In genomic region chr7:99248157-99248742, GRCm38 (mm10) we compare ENCODE assay signal across 23 mouse cellular contexts. TPM values are rescaled to one million over a fixed set of nuclear protein-coding genes. Genes with fewer than 3 reads are reported as not detected.
A peak's percentile ranks its signal among the peaks of the same experiment; 100 is the strongest.
DNase-seq lines count a peak whose midpoint lies in the region; ATAC-seq lines count a peak whose summit lies in the region.
"Had no signal": no experiment of that assay in that cellular context is flagged by ENCODE, and none has a peak within 500 bp of the region (broad histone marks: within the 10 kb centered on the region; RNA-seq: fewer than 3 reads in every experiment).

No protein-coding gene starts in this region.

- no peak overlapping the region for H3K4me3 ChIP-seq in embryonic facial prominence, embryonic 11.5 days (ENCODE audit: low read depth, low read length)
- no peak overlapping the region for H3K4me3 ChIP-seq in embryonic facial prominence, embryonic 10.5 days
- H3K4me3 ChIP-seq in midbrain, embryonic 13.5 days (replicated peaks) = no peak overlapping the region
- H3K4me3 ChIP-seq in midbrain, embryonic 11.5 days (ENCODE audit: low read depth, low read length) = no peak overlapping the region
- H3K4me3 ChIP-seq in neural tube, embryonic 15.5 days (replicated peaks) = no peak overlapping the region
- H3K4me3 ChIP-seq: erythroblast, embryonic 14.5 days had no signal

- ATAC-seq in embryonic facial prominence, embryonic 11.5 days (replicated peaks; ENCODE audit: insufficient number of reproducible peaks, low FRiP score, low TSS enrichment, low read depth) = no peak
- ATAC-seq in midbrain, embryonic 13.5 days = no peak
- no peak for ATAC-seq in midbrain, embryonic 11.5 days (ENCODE audit: low FRiP score)
- peak; percentile 70 for ATAC-seq in granulocyte monocyte progenitor cell, adult 5-6 weeks (replicated peaks; ENCODE audit: poor library complexity, severe bottlenecking)
- ATAC-seq in neural tube, embryonic 15.5 days (ENCODE audit: low FRiP score) = no peak
- ATAC-seq: intestine, embryonic 16.5 days had no signal

- H3K9me3 ChIP-seq in embryonic facial prominence, embryonic 11.5 days (replicated peaks; ENCODE audit: control insufficient read depth, low read length) = no peaks in the 10 kb centered on the region
- no peaks in the 10 kb centered on the region for H3K9me3 ChIP-seq in embryonic facial prominence, embryonic 10.5 days
- H3K9me3 ChIP-seq in midbrain, embryonic 13.5 days = no peaks in the 10 kb centered on the region
- no peaks in the 10 kb centered on the region for H3K9me3 ChIP-seq in midbrain, embryonic 11.5 days (ENCODE audit: control insufficient read depth, low read length)
- no peaks in the 10 kb centered on the region for H3K9me3 ChIP-seq in neural tube, embryonic 15.5 days (replicated peaks)
- H3K9me3 ChIP-seq: hindbrain, embryonic 10.5 days had no signal

- 27% methylated on average over 5 of the region's 5 CpGs for WGBS in embryonic facial prominence, embryonic 11.5 days
- WGBS in embryonic facial prominence, embryonic 10.5 days = 36% methylated on average over 5 of the region's 5 CpGs
- 45% methylated on average over 5 of the region's 5 CpGs for WGBS in midbrain, embryonic 13.5 days
- WGBS in midbrain, embryonic 11.5 days = 43% methylated on average over 5 of the region's 5 CpGs
- WGBS in neural tube, embryonic 15.5 days = 47% methylated on average over 5 of the region's 5 CpGs

- no peak overlapping the region for H3K4me2 ChIP-seq in embryonic facial prominence, embryonic 11.5 days (ENCODE audit: low read depth, low read length)
- peak overlapping the region; percentile 65; the same call in 1 of the 2 replicates for H3K4me2 ChIP-seq in midbrain, embryonic 13.5 days (replicated peaks)
- no peak overlapping the region for H3K4me2 ChIP-seq in midbrain, embryonic 11.5 days
- H3K4me2 ChIP-seq in neural tube, embryonic 15.5 days = peak overlapping the region; percentile 77; the same call in 1 of the 2 replicates

- 0 out of 2 replicates have a peak, but pooled peaks cover 3% of the 10 kb centered on the region for H3K27me3 ChIP-seq in embryonic facial prominence, embryonic 11.5 days (ENCODE audit: control insufficient read depth, insufficient read depth, low read length)
- peaks cover 42% of the 10 kb centered on the region for H3K27me3 ChIP-seq in embryonic facial prominence, embryonic 10.5 days (replicated peaks; ENCODE audit: low read depth, poor library complexity, severe bottlenecking)
- peaks cover 17% of the 10 kb centered on the region for H3K27me3 ChIP-seq in midbrain, embryonic 13.5 days
- H3K27me3 ChIP-seq in midbrain, embryonic 11.5 days (ENCODE audit: control insufficient read depth, insufficient read depth, low read length) = peaks cover 9% of the 10 kb centered on the region
- H3K27me3 ChIP-seq in neural tube, embryonic 15.5 days (replicated peaks) = peaks cover 12% of the 10 kb centered on the region

- H3K9ac ChIP-seq in embryonic facial prominence, embryonic 11.5 days (replicated peaks; ENCODE audit: low read length) = no peak overlapping the region
- no peak overlapping the region for H3K9ac ChIP-seq in midbrain, embryonic 13.5 days (replicated peaks)
- H3K9ac ChIP-seq in midbrain, embryonic 11.5 days (ENCODE audit: low read length) = no peak overlapping the region
- H3K9ac ChIP-seq in neural tube, embryonic 15.5 days (replicated peaks) = no peak overlapping the region

- H3K27ac ChIP-seq in embryonic facial prominence, embryonic 11.5 days (replicated peaks; ENCODE audit: low read depth, low read length) = no peak overlapping the region
- H3K27ac ChIP-seq in embryonic facial prominence, embryonic 10.5 days (replicated peaks) = no peak overlapping the region
- no peak overlapping the region for H3K27ac ChIP-seq in midbrain, embryonic 13.5 days
- no peak overlapping the region for H3K27ac ChIP-seq in midbrain, embryonic 11.5 days (ENCODE audit: low read depth, low read length)
- no peak overlapping the region for H3K27ac ChIP-seq in neural tube, embryonic 15.5 days (replicated peaks)
- H3K27ac ChIP-seq: gastrocnemius, adult 2 months; kidney, postnatal 0 days; layer of hippocampus, adult 2 months had no signal

- H3K4me1 ChIP-seq in embryonic facial prominence, embryonic 11.5 days (ENCODE audit: control insufficient read depth, insufficient read depth, low read length) = no peaks in the 10 kb centered on the region
- H3K4me1 ChIP-seq in embryonic facial prominence, embryonic 10.5 days = peaks cover 20% of the 10 kb centered on the region
- H3K4me1 ChIP-seq in midbrain, embryonic 13.5 days (replicated peaks) = 0 out of 2 replicates have a peak, but pooled peaks cover 6% of the 10 kb centered on the region
- H3K4me1 ChIP-seq in midbrain, embryonic 11.5 days (ENCODE audit: control insufficient read depth, insufficient read depth, low read length) = no peaks in the 10 kb centered on the region; the same call in 1 of the 2 replicates
- peaks cover 9% of the 10 kb centered on the region for H3K4me1 ChIP-seq in neural tube, embryonic 15.5 days

- DNase-seq in embryonic facial prominence, embryonic 11.5 days (ENCODE audit: low spot score) = peak; percentile 60
- DNase-seq in embryonic facial prominence, embryonic 10.5 days (ENCODE audit: low spot score) = no peak
- no peak for DNase-seq in midbrain, embryonic 11.5 days (ENCODE audit: low spot score, missing footprints)
- no peak for DNase-seq in layer of hippocampus, adult 9-10 months (ENCODE audit: low spot score)
- DNase-seq in layer of hippocampus, adult 9-11 months = no peak
- DNase-seq: adrenal gland, postnatal 10 days; cerebellum, adult 11-12 months; gastrocnemius, adult 2 months; heart, adult 18-20 months; lung, embryonic 14.5 days; retina, postnatal 1 day had no signal

- no peaks in the 10 kb centered on the region for H3K36me3 ChIP-seq in embryonic facial prominence, embryonic 11.5 days (replicated peaks; ENCODE audit: control insufficient read depth, insufficient read depth, low read depth, low read length)
- H3K36me3 ChIP-seq in embryonic facial prominence, embryonic 10.5 days (replicated peaks) = no peaks in the 10 kb centered on the region
- no peaks in the 10 kb centered on the region for H3K36me3 ChIP-seq in midbrain, embryonic 13.5 days
- no peaks in the 10 kb centered on the region for H3K36me3 ChIP-seq in midbrain, embryonic 11.5 days (ENCODE audit: control insufficient read depth, insufficient read depth, low read length)
- H3K36me3 ChIP-seq in neural tube, embryonic 15.5 days = no peaks in the 10 kb centered on the region
- H3K36me3 ChIP-seq: hindbrain, embryonic 10.5 days had no signal

RNA-seq across cellular contexts. Expression of gene Mogat2, which starts 9.8 kb away (rescaled TPM):
- polyA plus RNA-seq in embryonic facial prominence, embryonic 11.5 days (2014; fragmentation: Nextera tagmentation; extraction: Ambion mirVana) = 12.5 and 14.7 TPM in 2 replicates
- 38.5 and 46.1 TPM in 2 replicates for polyA plus RNA-seq in embryonic facial prominence, embryonic 10.5 days (2016; fragmentation: Nextera tagmentation; extraction: Ambion mirVana)
- 2.2 and 3.0 TPM in 2 replicates for polyA plus RNA-seq in midbrain, embryonic 13.5 days (2015; fragmentation: Nextera tagmentation; extraction: Ambion mirVana)
- polyA plus RNA-seq in midbrain, embryonic 11.5 days (2014; fragmentation: Nextera tagmentation; extraction: Ambion mirVana) = 10.1 and 13.0 TPM in 2 replicates
- total RNA-seq in granulocyte monocyte progenitor cell, adult 5-6 weeks (2014; fragmentation: Nextera tagmentation) = 1.5 and 6.2 TPM in 2 replicates
- total RNA-seq in granulocyte monocyte progenitor cell, adult 5-6 weeks (2017) = 3.6 and 4.8 TPM in 2 replicates
- 1.1 and 4.1 TPM in 2 replicates for polyA plus RNA-seq in neural tube, embryonic 15.5 days (2015; fragmentation: Nextera tagmentation; extraction: Ambion mirVana)
- total RNA-seq: gastrocnemius, adult 2 months; heart, adult 18-20 months; layer of hippocampus, adult 2 months; neutrophil, adult 5-6 weeks had no signal
- polyA plus RNA-seq: erythroblast, embryonic 14.5 days; testis, adult 2 months had no signal

RNA-seq across cellular contexts. Expression of gene Map6, which starts 19.0 kb away (rescaled TPM):
- 8.9 and 11.5 TPM in 2 replicates for polyA plus RNA-seq in embryonic facial prominence, embryonic 11.5 days (2014; fragmentation: Nextera tagmentation; extraction: Ambion mirVana)
- polyA plus RNA-seq in embryonic facial prominence, embryonic 10.5 days (2016; fragmentation: Nextera tagmentation; extraction: Ambion mirVana) = 10.2 and 13.4 TPM in 2 replicates
- 102 and 106 TPM in 2 replicates for polyA plus RNA-seq in midbrain, embryonic 13.5 days (2015; fragmentation: Nextera tagmentation; extraction: Ambion mirVana)
- 38.8 and 43.1 TPM in 2 replicates for polyA plus RNA-seq in midbrain, embryonic 11.5 days (2014; fragmentation: Nextera tagmentation; extraction: Ambion mirVana)
- total RNA-seq in granulocyte monocyte progenitor cell, adult 5-6 weeks (2014; fragmentation: Nextera tagmentation) = not detected in 2 replicates
- total RNA-seq in granulocyte monocyte progenitor cell, adult 5-6 weeks (2017) = not detected in 2 replicates
- 120 and 146 TPM in 2 replicates for polyA plus RNA-seq in neural tube, embryonic 15.5 days (2015; fragmentation: Nextera tagmentation; extraction: Ambion mirVana)
- total RNA-seq: common myeloid progenitor, adult 5-6 weeks; liver, adult 2 months had no signal
- polyA plus RNA-seq: erythroblast, embryonic 14.5 days had no signal

Comparison
In these comparisons a context has a peak if more than half of its experiments do, and no peak if none do; other contexts are left out.
1. H3K4me2 ChIP-seq: peak in midbrain, embryonic 13.5 days (single experiment) and neural tube, embryonic 15.5 days (single experiment); none in embryonic facial prominence, embryonic 11.5 days (single experiment) and midbrain, embryonic 11.5 days (single experiment).